Mouse (Mus musculus) stomach, embryonic 15.5 days (tissue): ENCODE measurements around the gene Fat2. TPM values are rescaled to one million over a fixed set of nuclear protein-coding genes. Genes with fewer than 3 reads are reported as not detected.

Experiments used
- ATAC-seq: fragments of 200-750 bp; cut with Nextera tagmentation; 2 replicates; pipeline ENCODE4 v1.8.0; 2017; ENCODE audit warnings: low read depth, moderate number of reproducible peaks, moderate TSS enrichment; ENCODE audit not compliant: insufficient read depth, low FRiP score
- H3K27ac ChIP-seq: fragments of 300-500 bp; sonication (generic); 2 replicates; pipeline ENCODE4 v1.5.1; 2015; ENCODE audit warnings: mild to moderate bottlenecking, inconsistent platforms
- H3K27me3 ChIP-seq: fragments of 300-500 bp; sonication (generic); replicated peaks from 2 replicates; pipeline ENCODE4 v1.6.1; 2015; ENCODE audit warnings: inconsistent platforms
- H3K36me3 ChIP-seq: fragments of 300-500 bp; sonication (generic); 2 replicates; pipeline ENCODE4 v1.6.1; 2015; ENCODE audit warnings: inconsistent platforms
- H3K4me1 ChIP-seq: fragments of 300-500 bp; sonication (generic); 2 replicates; pipeline ENCODE4 v1.6.1; 2015; ENCODE audit warnings: inconsistent platforms
- H3K4me2 ChIP-seq: fragments of 300-500 bp; sonication (generic); 2 replicates; pipeline ENCODE4 v1.6.1; 2015; ENCODE audit warnings: mild to moderate bottlenecking, inconsistent platforms
- H3K4me3 ChIP-seq: fragments of 300-500 bp; sonication (generic); replicated peaks from 2 replicates; pipeline ENCODE4 v1.5.1; 2015; ENCODE audit warnings: inconsistent platforms
- H3K9ac ChIP-seq: fragments of 300-500 bp; sonication (generic); 2 replicates; pipeline ENCODE4 v1.6.1; 2015; ENCODE audit warnings: inconsistent platforms
- H3K9me3 ChIP-seq: fragments of 300-500 bp; sonication (generic); 2 replicates; pipeline ENCODE4 v1.6.1; 2016; ENCODE audit warnings: inconsistent platforms
- WGBS: fragments of 180-500 bp; shearing (Covaris S2); methylation state at CpG from one replicate; pipeline ENCODE4 v1.1.7; 2015; 5-methylcytosine and 5-hydroxymethylcytosine counted together
- polyA plus RNA-seq: library from polyadenylated mRNA; unstranded; fragments of >200 nt; fragmentation: Nextera tagmentation; extraction: Ambion mirVana; gene quantifications from 2 replicates; pipeline ENCODE4 v1.2.1, GENCODE M21; 2015

Fat2 gene
- polyA plus RNA-seq, 1 experiment from 2014 or later: 0.69 TPM

GRCm38 (mm10) chr11:55208001-55208690 lies 128.2 kb downstream of the Fat2 start:
- no peak overlapping the region for H3K9ac ChIP-seq
- WGBS: 48% methylated on average over 6 of the region's 6 CpGs
- no peaks in the 10 kb centered on the region for H3K9me3 ChIP-seq
- no peaks in the 10 kb centered on the region for H3K36me3 ChIP-seq
- no peaks in the 10 kb centered on the region for H3K27me3 ChIP-seq
- peaks cover 7% of the 10 kb centered on the region for H3K4me1 ChIP-seq
- peak overlapping the region; percentile 42 for H3K27ac ChIP-seq
- ATAC-seq: no peak
- 0 out of 2 replicates have a peak overlapping the region, but pooled peaks have one; percentile 10 for H3K4me2 ChIP-seq
- H3K4me3 ChIP-seq: no peak overlapping the region

GRCm38 (mm10) chr11:55204602-55205001 lies 131.8 kb downstream of the Fat2 start:
- peak; percentile 41; the same call in 1 of the 2 replicates for ATAC-seq
- 5% methylated on average over 17 of the region's 17 CpGs for WGBS
- no peaks in the 10 kb centered on the region for H3K27me3 ChIP-seq

GRCm38 (mm10) chr11:55204159-55204596 lies 132.2 kb downstream of the Fat2 start, which contains the start of gene Slc36a1:
TSS of gene Slc36a1 (plus strand) at chr11:55204350.
- no peaks in the 10 kb centered on the region for H3K36me3 ChIP-seq
- no peak within 1 kb of the TSS for H3K27ac ChIP-seq
- peaks cover 7% of the 10 kb centered on the region for H3K4me1 ChIP-seq
- under 1% methylated on average over 31 of the region's 31 CpGs for WGBS
- peak within 1 kb of the TSS; percentile 77; the same call in 1 of the 2 replicates for H3K9ac ChIP-seq
- H3K9me3 ChIP-seq: no peaks in the 10 kb centered on the region
- H3K4me3 ChIP-seq: peak within 1 kb of the TSS; percentile 86
- no peaks in the 10 kb centered on the region for H3K27me3 ChIP-seq
- peak; percentile 89 for ATAC-seq
- peak within 1 kb of the TSS; percentile 86 for H3K4me2 ChIP-seq

More at GRCm38 (mm10) chr11:55204602-55205001, 131.8 kb downstream of the Fat2 start:
- H3K27ac ChIP-seq: no peak overlapping the region
- peaks cover 7% of the 10 kb centered on the region for H3K4me1 ChIP-seq
- no peaks in the 10 kb centered on the region for H3K36me3 ChIP-seq
- H3K9ac ChIP-seq: peak overlapping the region; percentile 77; the same call in 1 of the 2 replicates
- H3K4me2 ChIP-seq: peak overlapping the region; percentile 86
- H3K4me3 ChIP-seq: peak overlapping the region; percentile 86
- H3K9me3 ChIP-seq: no peaks in the 10 kb centered on the region

Other genes starting within 250 kb of the Fat2 start
- gene Gm2a, start 238.4 kb downstream of the Fat2 start, polyA plus RNA-seq: 21.7 and 22.2 TPM in 2 replicates
- gene Slc36a3, start 184.9 kb downstream of the Fat2 start, polyA plus RNA-seq: 0.08 TPM in 1 of 2 replicates, not detected in the other
- gene Slc36a2, start 151.5 kb downstream of the Fat2 start, polyA plus RNA-seq: 0.66 and 2.0 TPM in 2 replicates
- 2.1 and 2.7 TPM in 2 replicates for gene Slc36a1, start 132.2 kb downstream of the Fat2 start, polyA plus RNA-seq
- 1,683 and 1,927 TPM in 2 replicates for gene Sparc, start 86.6 kb upstream of the Fat2 start, polyA plus RNA-seq
- 385 and 409 TPM in 2 replicates for gene Atox1, start 124.7 kb upstream of the Fat2 start, polyA plus RNA-seq
- gene G3bp1, start 133.1 kb upstream of the Fat2 start, polyA plus RNA-seq: 145 and 163 TPM in 2 replicates